Mouse (Mus musculus) gastrocnemius, postnatal 36 days (tissue): ENCODE data around the gene Mrpl1. TPM values are rescaled to one million over a fixed set of nuclear protein-coding genes. Genes with fewer than 3 reads are reported as not detected.

Experiments used
- DNase-seq, 2 experiments: peaks; one replicate each; pipeline ENCODE4 v3.0.0; 2022
- intact Hi-C: fragments of 180-260 bp; cut with DNase I; formaldehyde crosslinking; loops from one replicate; pipeline ENCODE4 v1.15.1; 2025
- total RNA-seq, 2 experiments: library from RNA; stranded (reverse); gene quantifications; 2 replicates each; pipeline ENCODE4 v1.2.3; 2021

The Mrpl1 gene
- total RNA-seq, 2 experiments from 2014 or later: 24.5 to 25.2 TPM

DNA sequence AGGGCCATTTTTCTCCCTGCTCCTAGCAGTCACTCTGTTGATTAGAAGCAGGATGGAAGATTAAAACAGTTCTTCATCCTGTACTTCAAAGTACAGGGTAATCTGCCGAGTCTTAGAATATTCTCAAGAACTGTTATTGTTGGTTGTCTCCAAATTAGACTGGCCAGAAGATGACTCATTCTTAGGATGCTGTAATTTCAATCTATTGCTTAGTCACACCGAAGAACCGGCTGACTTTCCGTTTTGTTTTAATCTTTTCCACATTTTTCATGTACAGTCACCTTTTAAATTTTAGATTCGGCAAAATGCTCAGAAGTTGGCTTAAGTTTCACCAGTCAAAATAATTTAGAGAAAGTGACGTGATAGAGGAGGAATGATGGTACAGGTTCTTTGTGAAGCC, 61.8 kb downstream of the Mrpl1 start:
- DNase-seq: no peak
- intact Hi-C loops: loop anchor here (2.0 kb wide), 1 partner anchor 406 kb away; no protein-coding TSS in a partner anchor

DNA sequence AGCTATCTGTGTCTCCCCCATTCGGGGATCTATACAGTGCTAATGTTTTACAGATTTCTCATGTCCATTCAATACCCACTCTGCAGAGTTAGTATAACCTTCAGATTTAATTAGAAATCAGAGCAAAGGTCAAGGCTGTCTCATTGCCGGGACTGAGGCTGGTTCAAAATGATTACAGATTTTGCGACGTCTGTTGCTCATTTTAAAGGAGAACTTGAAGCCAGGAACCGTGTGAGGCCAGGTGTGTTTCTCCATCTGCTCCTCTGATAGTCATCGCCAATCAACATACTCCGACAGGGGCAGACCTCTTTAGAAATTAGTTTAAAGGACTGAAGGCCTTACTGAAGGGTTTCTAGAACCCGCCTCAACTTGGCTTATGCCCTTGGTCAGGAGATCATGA, 96.5 kb downstream of the Mrpl1 start:
- no peak for DNase-seq
- intact Hi-C loops: no loop called here

DNA sequence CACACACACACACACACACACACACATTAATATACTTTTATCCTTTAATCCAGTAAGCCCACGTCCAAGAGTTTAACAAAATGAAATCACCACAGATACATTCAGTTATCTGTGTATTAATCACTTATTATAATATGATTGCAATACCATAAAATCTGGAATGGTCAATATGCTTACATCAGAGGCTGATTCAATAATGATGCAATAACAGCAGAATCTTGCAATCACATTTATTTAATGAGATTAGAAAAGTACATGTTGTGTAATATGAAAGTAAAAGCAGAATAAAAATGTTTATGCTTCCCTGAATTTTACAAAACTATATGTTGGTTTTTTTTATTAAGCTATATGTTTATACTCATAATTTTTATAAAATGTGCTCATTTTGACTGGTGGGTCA, 97.0 kb downstream of the Mrpl1 start:
- no peak for DNase-seq

DNA sequence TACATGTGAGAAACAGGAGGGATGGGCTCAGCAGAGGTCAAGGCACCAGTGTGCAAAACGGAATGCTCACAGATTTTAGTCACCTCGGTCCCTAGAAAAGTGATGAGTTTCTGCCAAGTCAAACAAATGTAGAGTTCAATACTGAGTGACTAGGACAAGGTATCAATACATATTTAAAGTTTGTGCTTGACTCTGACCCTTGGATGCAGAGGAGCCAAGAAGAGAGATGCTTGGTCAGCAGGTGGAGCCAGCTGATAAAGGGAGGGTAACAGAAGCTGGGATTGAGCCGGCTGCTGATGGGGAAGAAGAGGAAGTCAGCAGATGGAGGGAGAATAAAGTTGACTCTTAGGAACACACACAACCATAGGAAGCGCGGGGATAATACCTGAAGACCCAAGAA, 97.5 kb downstream of the Mrpl1 start:
- intact Hi-C loops: no loop called here
- no peak for DNase-seq

More for the DNA sequence above, 97.0 kb downstream of the Mrpl1 start:
- intact Hi-C loops: no loop called here

DNA sequence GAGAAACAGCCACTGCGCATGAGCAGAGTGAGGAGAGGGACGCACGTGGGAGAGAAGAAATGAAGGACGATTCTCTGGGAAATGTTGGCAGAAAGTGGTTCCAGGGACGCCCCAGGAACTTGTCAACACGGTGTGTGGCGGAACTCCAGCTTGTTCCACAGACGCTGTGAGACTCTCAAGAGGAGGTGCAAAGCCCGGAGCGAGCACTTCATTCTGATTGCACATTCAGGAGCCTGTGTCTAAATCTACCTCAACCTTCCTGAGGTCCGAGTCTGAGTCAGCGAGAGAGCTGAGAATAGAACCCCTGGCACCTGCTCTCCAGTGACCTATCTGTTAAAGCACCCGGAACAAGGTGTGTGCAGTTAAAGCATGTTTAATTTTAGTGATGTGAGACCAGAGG, 98.8 kb downstream of the Mrpl1 start:
- DNase-seq: no peak
- intact Hi-C loops: no loop called here

DNA sequence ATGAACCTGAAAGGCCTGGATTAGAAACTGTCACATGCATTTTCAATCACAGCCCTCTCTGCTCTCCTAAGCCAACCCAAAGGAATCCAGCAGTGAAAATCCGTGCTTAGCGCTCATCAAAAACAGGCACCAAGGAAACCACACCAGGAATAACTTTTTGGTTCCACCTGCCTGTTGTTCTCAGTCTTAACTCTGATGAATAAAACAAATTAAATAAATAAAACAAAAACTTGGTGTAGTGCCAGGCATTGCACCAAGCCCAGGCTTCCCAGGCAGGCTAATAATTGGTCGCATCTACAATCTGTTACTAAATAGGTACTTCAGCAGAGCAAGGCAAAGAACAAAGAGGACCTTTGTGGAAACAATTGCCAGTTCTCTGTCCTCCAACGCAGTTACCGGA, 99.4 kb downstream of the Mrpl1 start:
- intact Hi-C loops: no loop called here
- no peak for DNase-seq

DNA sequence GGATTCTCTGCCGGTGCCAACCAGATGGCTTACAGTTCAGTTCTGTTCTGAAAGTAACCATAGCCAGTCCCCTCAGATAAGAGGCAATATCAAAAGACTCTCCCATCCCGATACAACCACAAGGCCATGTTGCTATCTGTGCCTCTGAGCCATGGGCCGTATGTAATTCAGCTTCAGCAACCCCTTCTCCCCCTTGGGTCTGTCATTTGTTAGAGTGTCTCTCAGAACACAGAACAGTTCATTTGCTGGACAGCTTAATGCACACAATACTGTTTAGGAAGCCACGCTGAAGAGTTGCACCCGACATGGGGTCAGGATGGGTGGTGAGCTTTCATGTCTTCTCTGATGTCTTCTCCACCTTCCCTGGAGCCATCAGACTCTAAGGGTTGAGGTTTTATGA, 100.3 kb downstream of the Mrpl1 start:
- intact Hi-C loops: no loop called here
- DNase-seq: no peak

DNA sequence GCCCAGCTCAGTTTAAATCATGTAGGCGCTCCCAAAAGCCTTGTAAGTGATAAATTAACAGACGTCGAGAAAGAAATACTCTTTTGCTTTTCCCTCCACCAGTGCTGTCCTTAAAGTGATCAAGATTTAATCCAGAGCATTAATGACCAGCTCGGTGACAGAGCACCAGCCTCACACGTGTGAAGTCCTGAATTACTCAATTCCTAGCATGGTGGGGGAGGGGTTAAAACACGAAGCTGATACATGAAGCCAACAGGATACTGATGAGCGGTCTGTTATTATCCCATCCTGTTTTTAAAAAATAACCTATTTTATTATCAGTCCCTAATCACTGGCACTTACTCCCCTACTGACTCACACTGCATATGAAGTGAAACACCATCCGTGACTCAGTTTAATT, 102.4 kb downstream of the Mrpl1 start:
- DNase-seq: no peak
- intact Hi-C loops: no loop called here

Other genes starting within 250 kb of the Mrpl1 start
- 10 to 100 TPM; 25.9 to 33.5 TPM for gene Cnot6l, start 45.3 kb upstream of the Mrpl1 start, total RNA-seq
- gene Fras1, start 164.5 kb downstream of the Mrpl1 start, total RNA-seq: 1 to 10 TPM; 2.9 to 3.4 TPM